Mouse (Mus musculus): ENCODE data around the gene Cmss1. TPM values are rescaled to one million over a fixed set of nuclear protein-coding genes. Genes with fewer than 3 reads are reported as not detected.
"Not testable (repeated sequence)": the region's sequence is repeated elsewhere in the genome, so short reads cannot be mapped to it uniquely, and the experiment has no call there.

The Cmss1 gene
- total RNA-seq, 2 experiments from 2014 or later, result 16.6 to 18.9 TPM

GRCm38 (mm10) chr16:57393161-57393560, 213.5 kb downstream of the Cmss1 start:
- DNase-seq (ENCODE audit: low spot score in 2 of 2), result peak in 1 of 2 experiments; percentile 45

GRCm38 (mm10) chr16:57392461-57392860, 214.2 kb downstream of the Cmss1 start:
- no peak for DNase-seq (ENCODE audit: low spot score in 2 of 2)

DNA sequence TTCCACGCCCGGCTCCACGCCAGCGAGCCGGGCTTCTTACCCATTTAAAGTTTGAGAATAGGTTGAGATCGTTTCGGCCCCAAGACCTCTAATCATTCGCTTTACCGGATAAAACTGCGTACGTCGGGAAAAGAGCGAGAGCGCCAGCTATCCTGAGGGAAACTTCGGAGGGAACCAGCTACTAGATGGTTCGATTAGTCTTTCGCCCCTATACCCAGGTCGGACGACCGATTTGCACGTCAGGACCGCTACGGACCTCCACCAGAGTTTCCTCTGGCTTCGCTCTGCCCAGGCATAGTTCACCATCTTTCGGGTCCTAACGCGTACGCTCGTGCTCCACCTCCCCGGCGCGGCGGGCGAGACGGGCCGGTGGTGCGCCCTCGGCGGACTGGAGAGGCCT, 215.5 kb downstream of the Cmss1 start:
- not testable (repeated sequence) for DNase-seq (ENCODE audit: low spot score in 2 of 2)

- no peak for DNase-seq (ENCODE audit: low spot score in 2 of 2)
Measured at GRCm38 (mm10) chr16:57389566-57390251, 217.0 kb downstream of the Cmss1 start.

DNA sequence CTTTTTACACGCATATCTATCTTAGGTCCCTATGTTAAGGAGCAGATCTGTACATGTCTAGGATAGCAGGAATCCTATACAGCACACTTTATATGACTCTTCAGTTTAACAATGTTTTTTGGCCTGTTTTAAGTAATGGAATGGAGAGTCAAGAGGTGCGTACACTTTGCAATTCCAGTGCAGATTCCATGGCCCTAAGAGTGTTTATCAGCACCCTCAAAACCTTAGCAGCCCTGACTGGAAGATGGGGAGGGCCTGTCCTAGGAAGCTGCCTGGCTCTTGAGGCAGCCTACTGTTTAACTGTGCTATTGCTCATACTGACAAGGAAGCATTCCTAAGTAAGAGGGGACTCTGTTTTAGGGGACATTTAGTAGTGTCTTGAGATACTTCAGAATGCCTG, 222.4 kb downstream of the Cmss1 start:
- DNase-seq (ENCODE audit: low spot score in 2 of 2), result no peak

- no peak for DNase-seq (ENCODE audit: low spot score in 2 of 2)
Measured at GRCm38 (mm10) chr16:57383266-57383971, 223.2 kb downstream of the Cmss1 start.

- no peak for DNase-seq (ENCODE audit: low spot score in 2 of 2)
Measured at GRCm38 (mm10) chr16:57378631-57379330, 227.9 kb downstream of the Cmss1 start.

GRCm38 (mm10) chr16:57375248-57375837, 231.3 kb downstream of the Cmss1 start:
- no peak for DNase-seq (ENCODE audit: low spot score in 2 of 2)

DNA sequence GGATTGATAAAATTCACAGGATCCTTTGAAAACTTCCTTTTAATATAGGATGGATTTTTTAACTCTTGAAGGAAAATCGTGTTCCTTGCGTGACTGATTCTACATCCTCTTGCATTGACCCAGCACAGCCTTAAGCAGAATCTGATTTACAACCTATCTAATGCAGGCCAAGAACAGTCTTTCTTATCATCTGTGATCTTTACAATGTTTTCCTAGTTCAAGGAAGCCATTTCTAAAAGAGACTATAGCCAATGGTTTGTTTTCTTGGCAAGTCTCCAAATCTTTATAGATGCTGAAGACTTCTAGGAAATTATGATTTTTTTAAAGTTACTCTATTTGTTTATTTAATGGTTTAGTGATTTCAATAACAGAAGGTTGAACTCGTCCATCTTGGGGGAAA, 234.5 kb downstream of the Cmss1 start:
- no peak for DNase-seq (ENCODE audit: low spot score in 2 of 2)

DNA sequence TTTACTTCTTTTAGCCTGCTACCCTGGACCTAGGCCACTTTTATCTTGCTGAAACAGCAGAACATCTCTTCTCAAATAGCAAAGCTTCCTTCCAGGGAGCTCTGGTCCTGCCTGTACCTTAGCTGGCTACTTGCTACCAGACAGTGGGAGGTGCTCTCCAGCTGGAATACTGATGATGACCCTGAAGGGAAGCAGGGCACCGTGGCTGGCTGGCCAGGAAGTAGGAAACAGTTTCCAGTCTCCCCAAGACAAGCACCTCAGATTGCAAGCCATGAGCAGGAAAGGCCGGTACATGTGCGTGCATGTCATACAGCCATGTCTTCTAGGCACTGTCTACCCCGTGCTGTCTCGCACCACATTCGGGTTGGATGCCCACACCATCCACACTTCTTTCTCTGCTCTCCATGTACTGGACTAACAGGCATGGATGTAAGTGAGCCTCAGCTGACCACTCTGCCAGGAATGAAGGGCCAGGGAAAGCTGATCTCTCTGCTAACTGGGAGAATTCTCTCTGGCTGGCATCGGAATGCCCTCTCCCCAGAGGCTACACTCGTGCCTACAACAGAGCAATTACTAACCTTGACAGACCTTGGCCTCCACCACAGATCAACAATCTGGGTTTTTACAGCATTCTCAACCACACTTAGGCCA, 236.7 kb downstream of the Cmss1 start:
- no peak for DNase-seq (ENCODE audit: low spot score in 2 of 2)

- DNase-seq (ENCODE audit: low spot score in 2 of 2), result no peak
Measured at GRCm38 (mm10) chr16:57366941-57367694, 239.5 kb downstream of the Cmss1 start.

GRCm38 (mm10) chr16:57366141-57366540, 240.5 kb downstream of the Cmss1 start:
- DNase-seq (ENCODE audit: low spot score in 2 of 2), result no peak

DNA sequence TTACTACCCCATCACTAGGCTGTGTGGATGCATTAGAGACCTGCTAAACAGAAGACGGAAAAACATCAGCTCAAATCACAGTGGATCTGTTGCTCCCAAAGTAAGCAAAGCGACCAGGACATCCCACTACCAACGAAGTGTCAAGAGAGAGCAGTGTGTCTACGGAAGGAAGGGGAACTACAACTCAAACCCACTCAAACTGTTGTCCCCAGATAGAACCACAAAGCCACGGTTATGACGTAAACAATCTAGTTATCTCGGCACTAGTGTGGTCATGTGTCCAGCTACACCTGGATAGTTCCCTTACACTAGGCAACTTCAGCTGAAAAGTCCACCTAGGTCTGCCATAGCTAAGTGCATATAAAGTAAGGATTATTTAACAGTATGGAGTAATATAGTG, 242.2 kb downstream of the Cmss1 start:
- DNase-seq (ENCODE audit: low spot score in 2 of 2), result no peak

GRCm38 (mm10) chr16:57362679-57363401, 243.8 kb downstream of the Cmss1 start:
- DNase-seq (ENCODE audit: low spot score in 2 of 2), result peak; percentile 36 to 51

GRCm38 (mm10) chr16:57360785-57361184, 245.9 kb downstream of the Cmss1 start:
- no peak for DNase-seq (ENCODE audit: low spot score in 2 of 2)

DNA sequence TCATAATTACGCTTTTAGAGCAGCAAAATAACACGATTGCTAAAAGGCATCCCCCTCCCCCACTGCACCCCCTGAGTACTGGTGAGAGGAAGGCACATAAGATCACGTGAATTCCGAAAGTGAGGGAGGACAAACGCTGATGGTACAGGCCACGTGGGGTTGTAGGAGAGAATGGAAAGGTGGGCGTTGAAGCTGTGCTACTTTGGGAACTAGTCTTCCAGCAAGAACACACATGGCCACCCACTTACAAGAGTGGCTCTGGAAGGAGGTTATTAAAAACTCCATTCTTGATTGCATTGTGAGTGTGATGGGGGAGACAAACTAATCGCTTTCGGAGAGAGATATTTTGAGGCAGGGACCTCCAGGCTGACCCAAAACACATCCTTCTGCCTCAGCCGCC, 247.4 kb downstream of the Cmss1 start:
- DNase-seq (ENCODE audit: low spot score in 2 of 2), result no peak

DNA sequence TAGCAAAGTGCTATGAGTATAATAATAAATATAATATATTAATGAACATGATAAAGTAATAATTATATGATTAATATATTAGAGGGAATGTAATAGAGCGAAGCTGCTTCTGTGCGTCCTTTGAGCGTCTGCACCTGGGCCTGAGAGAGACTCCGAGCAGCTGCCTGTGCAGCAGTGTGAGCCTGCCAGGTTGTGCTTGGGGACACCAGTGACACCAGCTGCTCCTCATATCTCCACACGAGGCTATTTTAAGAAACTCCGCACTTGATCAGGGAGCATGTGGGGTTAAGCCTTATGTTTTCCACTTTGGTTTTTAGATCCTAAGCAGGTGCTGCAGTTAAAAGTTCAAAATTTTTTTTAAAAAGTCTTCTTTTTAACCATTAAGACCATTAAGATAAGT, 249.7 kb downstream of the Cmss1 start:
- no peak for DNase-seq (ENCODE audit: low spot score in 2 of 2)

GRCm38 (mm10) chr16:57356454-57356853, 250.2 kb downstream of the Cmss1 start:
- DNase-seq (ENCODE audit: low spot score in 2 of 2), result no peak

DNA sequence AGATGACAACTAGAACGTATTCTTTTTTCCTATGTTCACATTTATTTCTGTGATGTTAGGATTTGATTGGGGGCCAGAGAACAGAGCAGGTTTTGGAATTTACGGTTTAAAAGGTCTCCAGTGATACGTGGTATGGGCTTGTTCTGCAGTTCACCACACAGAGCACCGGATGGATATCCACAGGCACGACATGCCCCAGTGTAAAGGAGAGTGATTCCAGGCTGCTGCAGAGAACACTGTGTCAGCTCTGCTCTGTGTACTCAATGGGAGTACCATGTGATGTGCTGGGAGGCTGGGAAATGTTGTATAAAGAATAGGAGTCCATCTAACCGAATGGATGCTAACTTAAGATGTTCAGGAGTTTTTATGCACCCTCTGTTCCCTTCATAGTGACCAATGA, 252.7 kb downstream of the Cmss1 start:
- no peak for DNase-seq (ENCODE audit: low spot score in 2 of 2)

GRCm38 (mm10) chr16:57353166-57353721, 253.4 kb downstream of the Cmss1 start:
- no peak for DNase-seq (ENCODE audit: low spot score in 2 of 2)

Data from gastrocnemius, postnatal 4 days (tissue).